Comparison of ENCODE assay signal across 8 mouse cellular contexts in the genomic region with DNA sequence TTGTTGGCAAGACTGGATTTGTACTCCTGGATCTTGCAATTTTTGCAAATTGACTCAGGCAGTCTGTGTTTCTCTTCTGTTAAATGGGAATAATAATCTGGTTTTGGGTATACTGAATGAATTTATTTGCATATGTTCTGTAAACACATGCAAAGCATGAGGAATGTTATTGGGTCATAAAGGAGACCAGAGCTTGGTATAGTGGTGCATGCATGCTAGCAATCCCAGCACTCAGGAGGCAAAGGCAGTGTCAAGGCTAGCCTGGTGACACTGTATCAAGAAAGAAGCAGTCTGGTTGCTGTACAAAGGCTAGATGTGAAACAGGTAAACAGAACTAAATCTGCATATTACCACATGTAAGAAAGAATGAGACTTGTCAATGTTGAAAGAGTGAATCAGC. TPM values are rescaled to one million over a fixed set of nuclear protein-coding genes. Genes with fewer than 3 reads are reported as not detected.
DNase-seq lines count a peak whose midpoint lies in the region; ATAC-seq and TF ChIP-seq lines count a peak whose summit lies in the region.

No protein-coding gene starts in this region.

- peak overlapping the region; percentile 91; the same call in 1 of the 2 replicates for H3K9ac ChIP-seq in heart, postnatal 0 days (replicated peaks; ENCODE audit: low read depth, low read length)
- peak overlapping the region; percentile 89 for H3K9ac ChIP-seq in hindbrain, embryonic 13.5 days
- peak overlapping the region; percentile 86 for H3K9ac ChIP-seq in midbrain, embryonic 12.5 days (replicated peaks)

- no peaks in the 10 kb centered on the region for H3K9me3 ChIP-seq in heart, postnatal 0 days (replicated peaks; ENCODE audit: control insufficient read depth, low read length)
- no peaks in the 10 kb centered on the region for H3K9me3 ChIP-seq in hindbrain, embryonic 13.5 days
- H3K9me3 ChIP-seq in midbrain, embryonic 12.5 days = no peaks in the 10 kb centered on the region

- H3K4me1 ChIP-seq in heart, postnatal 0 days (ENCODE audit: control insufficient read depth, insufficient read depth) = peaks cover 39% of the 10 kb centered on the region
- H3K4me1 ChIP-seq in bone marrow macrophage, adult 2 months (ENCODE audit: control insufficient read depth, insufficient read depth, low read length) = peaks cover 42% of the 10 kb centered on the region
- H3K4me1 ChIP-seq in hindbrain, embryonic 13.5 days (replicated peaks) = peaks cover 49% of the 10 kb centered on the region
- peaks cover 33% of the 10 kb centered on the region for H3K4me1 ChIP-seq in midbrain, embryonic 12.5 days

- TF ChIP-seq EP300 in heart, postnatal 0 days (IDR thresholded peaks at IDR 0.05; ENCODE audit: low read depth) = no peak

- DNase-seq in heart, postnatal 0 days (ENCODE audit: low spot score) = no peak
- no peak for DNase-seq in heart, postnatal 10 days
- DNase-seq in retina, postnatal 1 day = no peak
- DNase-seq in right cerebral cortex, adult 2 months (ENCODE audit: low spot score in 2 of 2) = no peak
- DNase-seq in spleen, adult 12 weeks (ENCODE audit: low spot score) = no peak

- no peak for TF ChIP-seq CTCF in heart, postnatal 0 days (IDR thresholded peaks at IDR 0.05; ENCODE audit: low read depth)
- no peak for TF ChIP-seq CTCF in bone marrow macrophage, adult 2 months (IDR thresholded peaks at IDR 0.05; ENCODE audit: low read depth, low read length)

- no peak for TF ChIP-seq POLR2A in bone marrow macrophage, adult 2 months (IDR thresholded peaks at IDR 0.05; ENCODE audit: borderline replicate concordance, low read depth, low read length)

- peaks cover 6% of the 10 kb centered on the region; the same call in 1 of the 2 replicates for H3K36me3 ChIP-seq in heart, postnatal 0 days (replicated peaks; ENCODE audit: control insufficient read depth, insufficient read depth, low read length)
- peaks cover 6% of the 10 kb centered on the region for H3K36me3 ChIP-seq in hindbrain, embryonic 13.5 days
- H3K36me3 ChIP-seq in midbrain, embryonic 12.5 days = peaks cover 1% of the 10 kb centered on the region; the same call in 1 of the 2 replicates

- no peaks in the 10 kb centered on the region for H3K27me3 ChIP-seq in heart, postnatal 0 days (ENCODE audit: control insufficient read depth, insufficient read depth, low read length)
- no peaks in the 10 kb centered on the region for H3K27me3 ChIP-seq in hindbrain, embryonic 13.5 days
- H3K27me3 ChIP-seq in midbrain, embryonic 12.5 days = no peaks in the 10 kb centered on the region

- H3K4me2 ChIP-seq in heart, postnatal 0 days (ENCODE audit: low read depth, low read length) = peak overlapping the region; percentile 84
- peak overlapping the region; percentile 66 for H3K4me2 ChIP-seq in hindbrain, embryonic 13.5 days
- peak overlapping the region; percentile 76 for H3K4me2 ChIP-seq in midbrain, embryonic 12.5 days (replicated peaks)

- no peak for ATAC-seq in heart, postnatal 0 days (ENCODE audit: insufficient read depth, low read depth)
- ATAC-seq in hindbrain, embryonic 13.5 days (ENCODE audit: low FRiP score) = no peak
- no peak for ATAC-seq in midbrain, embryonic 12.5 days (ENCODE audit: low FRiP score, low read depth)

- H3K4me3 ChIP-seq in heart, postnatal 0 days (ENCODE audit: low read depth, low read length) = peak overlapping the region; percentile 79
- H3K4me3 ChIP-seq in bone marrow macrophage, adult 2 months (ENCODE audit: insufficient read depth, low read length) = peak overlapping the region; percentile 85
- peak overlapping the region; percentile 80 for H3K4me3 ChIP-seq in hindbrain, embryonic 13.5 days
- peak overlapping the region; percentile 74 for H3K4me3 ChIP-seq in midbrain, embryonic 12.5 days

- peak overlapping the region; percentile 99 for H3K27ac ChIP-seq in heart, postnatal 0 days (ENCODE audit: low read depth)
- H3K27ac ChIP-seq in bone marrow macrophage, adult 2 months (ENCODE audit: insufficient read depth, low read depth, low read length) = no peak overlapping the region
- H3K27ac ChIP-seq in hindbrain, embryonic 13.5 days = no peak overlapping the region
- H3K27ac ChIP-seq in midbrain, embryonic 12.5 days (replicated peaks) = no peak overlapping the region

- intact Hi-C loops in heart, postnatal 10 days (cut with DNase I) = loop anchor here (10.0 kb wide), 2 partner anchors 508 to 588 kb away; a partner anchor contains a TSS

RNA-seq across cellular contexts. Expression of a gene that starts 1.5 kb away (rescaled TPM):
- total RNA-seq in heart, postnatal 0 days (2014; rRNA removed; ENCODE audit: low replicate concordance) = 323 and 403 TPM in 2 replicates
- polyA plus RNA-seq in heart, postnatal 0 days (2015; fragmentation: Nextera tagmentation; extraction: Ambion mirVana) = 264 and 279 TPM in 2 replicates
- 100 to 1,000 TPM; 266 TPM for total RNA-seq in heart, postnatal 10 days (2021)
- 193 and 210 TPM in 2 replicates for polyA plus RNA-seq in bone marrow macrophage, adult 2 months (2012; ENCODE audit: insufficient read depth, insufficient read length, missing spikeins)
- polyA plus RNA-seq in hindbrain, embryonic 13.5 days (2015; fragmentation: Nextera tagmentation; extraction: Ambion mirVana) = 657 and 690 TPM in 2 replicates
- 500 and 541 TPM in 2 replicates for polyA plus RNA-seq in midbrain, embryonic 12.5 days (2016; fragmentation: Nextera tagmentation; extraction: Ambion mirVana)

RNA-seq across cellular contexts. Expression of a gene that starts 27.1 kb away (rescaled TPM):
- total RNA-seq in heart, postnatal 0 days (2014; rRNA removed; ENCODE audit: low replicate concordance) = not detected in 2 replicates
- not detected in 2 replicates for polyA plus RNA-seq in heart, postnatal 0 days (2015; fragmentation: Nextera tagmentation; extraction: Ambion mirVana)
- total RNA-seq in heart, postnatal 10 days (2021) = not detected
- polyA plus RNA-seq in bone marrow macrophage, adult 2 months (2012; ENCODE audit: insufficient read depth, insufficient read length, missing spikeins) = not detected in 2 replicates
- not detected in 2 replicates for polyA plus RNA-seq in hindbrain, embryonic 13.5 days (2015; fragmentation: Nextera tagmentation; extraction: Ambion mirVana)
- polyA plus RNA-seq in midbrain, embryonic 12.5 days (2016; fragmentation: Nextera tagmentation; extraction: Ambion mirVana) = not detected in 2 replicates

RNA-seq across cellular contexts. Expression of a gene that starts 41.7 kb away (rescaled TPM):
- total RNA-seq in heart, postnatal 0 days (2014; rRNA removed; ENCODE audit: low replicate concordance) = not detected in 2 replicates
- polyA plus RNA-seq in heart, postnatal 0 days (2015; fragmentation: Nextera tagmentation; extraction: Ambion mirVana) = not detected in 2 replicates
- total RNA-seq in heart, postnatal 10 days (2021) = not detected
- not detected in 2 replicates for polyA plus RNA-seq in bone marrow macrophage, adult 2 months (2012; ENCODE audit: insufficient read depth, insufficient read length, missing spikeins)
- polyA plus RNA-seq in hindbrain, embryonic 13.5 days (2015; fragmentation: Nextera tagmentation; extraction: Ambion mirVana) = not detected in 2 replicates
- not detected in 2 replicates for polyA plus RNA-seq in midbrain, embryonic 12.5 days (2016; fragmentation: Nextera tagmentation; extraction: Ambion mirVana)

RNA-seq across cellular contexts. Expression of a gene that starts 49.6 kb away (rescaled TPM):
- not detected in 2 replicates for total RNA-seq in heart, postnatal 0 days (2014; rRNA removed; ENCODE audit: low replicate concordance)
- polyA plus RNA-seq in heart, postnatal 0 days (2015; fragmentation: Nextera tagmentation; extraction: Ambion mirVana) = not detected in 2 replicates
- total RNA-seq in heart, postnatal 10 days (2021) = not detected
- polyA plus RNA-seq in bone marrow macrophage, adult 2 months (2012; ENCODE audit: insufficient read depth, insufficient read length, missing spikeins) = not detected in 2 replicates
- polyA plus RNA-seq in hindbrain, embryonic 13.5 days (2015; fragmentation: Nextera tagmentation; extraction: Ambion mirVana) = not detected in 2 replicates
- not detected in 2 replicates for polyA plus RNA-seq in midbrain, embryonic 12.5 days (2016; fragmentation: Nextera tagmentation; extraction: Ambion mirVana)
